Mouse (Mus musculus) lung, postnatal 25 days (tissue): Measurements from ENCODE around the gene E2f1.

ENCODE experiments used
- DNase-seq: peaks from one replicate; pipeline ENCODE4 v3.0.0; 2022; ENCODE audit warnings: low spot score

The E2f1 gene

GRCm38 (mm10) chr2:154551927-154552326, 17.8 kb downstream of the E2f1 start:
- no peak for DNase-seq

DNA sequence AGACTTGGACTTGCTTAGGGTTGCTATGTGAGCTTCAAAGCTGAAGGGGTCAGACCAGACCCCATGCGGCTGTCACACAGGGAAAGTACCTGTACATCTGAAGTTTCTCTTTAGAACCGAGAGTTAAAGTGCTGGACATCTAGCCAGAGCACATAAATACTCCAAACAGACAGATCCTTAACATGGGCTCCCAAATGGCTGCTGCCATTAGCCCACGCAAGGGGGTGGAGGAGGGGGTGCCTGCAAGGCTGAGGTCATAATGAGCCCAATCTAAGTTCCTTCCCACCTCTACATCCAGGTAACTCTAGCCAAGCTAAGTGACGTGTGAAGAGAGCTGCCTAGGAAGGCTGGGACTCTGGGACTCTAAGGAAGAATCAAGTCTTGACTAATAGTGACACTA, 18.2 kb downstream of the E2f1 start, which contains the start of gene Actl10:
Gene Actl10, plus strand, starts transcription at position 301 of the 400 bp plus-strand sequence.
- no peak for DNase-seq

GRCm38 (mm10) chr2:154550937-154551336, 18.8 kb downstream of the E2f1 start:
- no peak for DNase-seq

DNA sequence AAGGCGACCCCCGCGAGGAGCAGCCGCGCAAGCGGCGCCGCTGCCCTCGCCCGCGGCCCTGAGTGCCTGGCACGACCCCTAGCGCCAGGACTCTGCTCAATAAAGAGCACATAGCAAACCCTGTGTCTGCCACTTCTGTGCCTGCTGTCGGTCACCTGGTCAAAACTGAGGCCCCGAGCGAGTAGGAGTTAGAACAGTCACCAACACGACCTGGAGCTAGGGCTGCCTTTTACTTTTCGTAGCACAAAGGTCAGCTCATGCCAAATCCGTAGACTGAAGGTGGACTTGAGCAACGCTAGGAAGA, 19.9 kb downstream of the E2f1 start:
- DNase-seq: no peak

- no peak for DNase-seq
These were observed 20.4 kb downstream of the E2f1 start for GRCm38 (mm10) chr2:154549127-154549885.

DNA sequence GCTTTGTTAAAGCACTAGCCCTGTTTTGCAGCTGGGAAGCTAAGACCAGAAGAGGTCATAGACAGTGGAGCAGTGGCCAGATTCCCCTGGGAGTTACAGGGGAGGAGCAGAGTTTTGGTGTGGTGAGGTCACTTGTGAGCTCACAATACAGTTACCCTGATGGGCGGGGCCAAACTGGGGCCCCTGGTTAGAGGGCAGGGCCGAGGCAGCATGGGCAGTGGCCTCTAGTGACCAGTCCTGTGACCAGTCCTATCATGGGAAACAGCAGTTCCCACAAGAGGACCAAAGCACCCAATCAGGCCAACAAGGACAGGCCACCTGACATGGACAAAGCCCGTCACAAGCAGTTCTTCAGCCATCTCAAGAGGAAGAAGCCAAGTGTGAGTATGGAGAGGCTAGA, 21.0 kb downstream of the E2f1 start:
- no peak for DNase-seq

DNA sequence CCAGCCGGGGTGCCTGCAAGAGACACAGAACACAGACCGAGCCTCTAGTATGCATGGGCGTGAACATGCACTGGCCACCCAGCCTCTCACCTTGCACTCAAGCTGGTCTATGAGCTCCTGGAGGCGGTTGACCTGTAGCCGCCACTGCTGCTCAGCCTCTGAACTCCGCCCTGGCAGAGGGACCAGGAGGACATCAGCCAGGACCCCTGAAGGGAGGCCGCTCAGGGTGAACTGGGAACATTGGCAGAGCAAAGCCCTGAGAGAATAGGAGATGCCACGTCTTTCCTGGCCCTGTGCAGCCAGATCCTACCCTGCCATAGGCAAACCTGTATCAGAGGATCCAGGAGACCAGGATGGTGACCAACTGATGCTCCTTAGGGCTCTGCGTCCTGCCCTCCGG, 23.0 kb downstream of the E2f1 start, which contains the start of gene 1700003F12Rik:
Gene 1700003F12Rik, plus strand, starts transcription at position 375 of the 400 bp plus-strand sequence.
- no peak for DNase-seq

DNA sequence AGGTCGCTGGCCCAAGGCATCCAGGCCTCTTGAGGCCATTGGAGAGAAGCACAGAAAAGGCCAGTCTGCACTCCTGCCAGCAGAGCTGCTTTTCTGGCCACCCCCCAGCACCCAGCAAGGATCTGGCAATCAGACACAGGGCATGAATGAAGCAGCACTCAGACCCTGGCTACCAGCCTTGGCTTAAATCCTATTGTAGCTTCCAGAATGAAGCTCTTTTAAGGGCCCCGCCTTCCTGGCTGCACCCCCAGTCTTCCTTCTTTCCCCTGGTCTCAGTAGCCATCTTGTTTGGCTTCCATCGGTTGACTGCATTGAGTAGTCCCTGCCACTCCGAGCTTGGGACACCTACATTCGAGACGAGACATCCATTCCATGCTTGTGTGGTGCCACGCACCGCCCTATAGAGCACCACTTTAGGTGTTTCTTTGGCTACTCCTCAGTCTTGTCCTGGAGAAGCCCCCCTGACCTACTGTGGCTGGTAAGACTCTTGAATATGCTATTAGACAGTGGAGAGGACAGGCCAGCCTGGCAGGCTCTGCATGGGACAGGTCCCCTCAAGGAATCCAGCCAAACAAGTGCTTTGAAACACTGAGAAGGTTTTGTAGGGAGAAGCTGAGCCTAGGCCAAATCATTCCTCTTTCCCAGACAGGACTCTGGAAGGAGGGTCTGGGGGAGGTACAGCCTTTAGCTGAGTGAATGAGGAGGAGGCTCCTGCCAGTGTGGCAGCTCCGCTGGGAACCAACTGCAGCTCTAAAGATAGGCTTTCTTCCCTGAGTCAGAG, 25.9 kb downstream of the E2f1 start:
- no peak for DNase-seq

GRCm38 (mm10) chr2:154541630-154542029, 28.1 kb downstream of the E2f1 start:
- DNase-seq: no peak

GRCm38 (mm10) chr2:154539720-154540119, 30.0 kb downstream of the E2f1 start:
- DNase-seq: peak; percentile 43

DNA sequence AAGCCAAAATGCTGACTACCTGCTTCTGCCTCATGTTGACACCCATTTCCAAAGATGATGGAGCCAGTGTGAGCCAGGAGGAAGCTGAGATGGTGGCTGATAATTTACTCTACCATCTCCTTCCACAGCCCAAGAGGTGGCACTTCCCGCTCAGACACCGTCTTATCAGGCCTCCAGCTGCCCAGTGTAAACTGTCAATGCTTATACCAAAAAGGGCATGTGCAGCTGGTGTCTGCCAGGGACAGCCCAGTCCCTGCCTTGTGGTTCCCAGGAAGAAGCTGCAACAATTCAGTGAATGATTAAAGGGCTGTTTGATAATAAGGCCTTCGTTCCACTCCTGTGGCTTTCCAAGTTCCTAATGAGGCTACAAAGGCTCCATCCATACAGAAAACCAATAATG, 31.0 kb downstream of the E2f1 start:
- no peak for DNase-seq

DNA sequence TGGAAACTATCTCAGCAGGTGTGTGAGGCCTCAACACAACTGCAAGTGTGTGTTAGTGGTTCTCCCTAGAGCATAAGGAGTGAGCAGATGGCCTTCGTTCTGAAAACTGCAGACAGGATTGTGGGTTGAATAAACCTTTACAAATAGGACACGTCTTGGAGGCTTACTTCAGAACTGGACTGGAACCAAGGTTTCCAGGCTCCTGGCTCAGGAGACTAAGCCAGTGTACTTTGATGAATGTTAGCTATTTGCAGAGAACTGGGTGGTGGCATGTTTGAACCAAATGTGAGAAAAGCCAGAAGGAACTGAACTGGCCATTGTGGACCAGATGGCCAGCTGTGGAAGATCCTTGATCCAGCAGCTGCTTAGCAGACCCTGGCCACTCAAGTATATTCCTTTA, 31.4 kb downstream of the E2f1 start:
- no peak for DNase-seq

- no peak for DNase-seq
These were observed 34.9 kb downstream of the E2f1 start for GRCm38 (mm10) chr2:154534704-154535270.

- DNase-seq: no peak
These were observed 36.8 kb downstream of the E2f1 start for GRCm38 (mm10) chr2:154532888-154533287.

GRCm38 (mm10) chr2:154526531-154526930, 43.2 kb downstream of the E2f1 start:
- DNase-seq: no peak

GRCm38 (mm10) chr2:154525285-154525684, 44.4 kb downstream of the E2f1 start:
- DNase-seq: no peak

GRCm38 (mm10) chr2:154522334-154522733, 47.4 kb downstream of the E2f1 start:
- DNase-seq: no peak

- no peak for DNase-seq
These were observed 48.2 kb downstream of the E2f1 start for GRCm38 (mm10) chr2:154521449-154521848.

GRCm38 (mm10) chr2:154517424-154517823, 52.3 kb downstream of the E2f1 start:
- DNase-seq: no peak

DNA sequence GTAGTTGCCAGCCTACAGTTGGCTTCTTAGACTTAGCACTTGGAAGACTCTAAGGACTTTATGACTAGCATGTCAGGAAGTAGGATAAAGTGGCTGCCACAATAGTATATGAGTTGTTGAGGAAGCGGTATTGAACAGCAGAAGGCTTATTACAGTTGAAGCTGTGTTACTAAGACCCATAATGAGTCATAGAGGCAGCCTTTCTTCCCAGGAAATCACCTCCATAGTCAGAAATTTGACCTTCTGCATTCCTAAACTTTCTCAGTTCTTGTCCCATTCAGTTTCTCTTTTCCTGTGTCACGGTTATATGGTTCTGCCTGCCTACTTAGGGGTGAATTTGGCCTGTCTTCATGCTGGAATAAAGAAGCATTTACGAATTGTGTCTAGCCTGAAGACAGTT, 52.7 kb downstream of the E2f1 start:
- DNase-seq: no peak

- no peak for DNase-seq
These were observed 59.6 kb downstream of the E2f1 start for GRCm38 (mm10) chr2:154510141-154510540.
